Mouse (Mus musculus) lung, postnatal 0 days (tissue): ENCODE data around the gene Matn4. TPM values are rescaled to one million over a fixed set of nuclear protein-coding genes. Genes with fewer than 3 reads are reported as not detected.

Source experiments
- ATAC-seq: fragments of 200-750 bp; cut with Nextera tagmentation; 2 replicates; pipeline ENCODE4 v1.8.0; 2017; ENCODE audit warnings: moderate library complexity
- DNase-seq: peaks from one replicate; pipeline ENCODE4 v3.0.0-alpha.2; 2016; ENCODE audit warnings: low spot score
- H3K27ac ChIP-seq: fragments of 300-500 bp; sonication (generic); 2 replicates; pipeline ENCODE4 v1.5.1; 2014; ENCODE audit warnings: antibody characterized with exemption, mild to moderate bottlenecking, low read length, mixed read lengths
- H3K27me3 ChIP-seq: fragments of 300-500 bp; sonication (generic); replicated peaks from 2 replicates; pipeline ENCODE4 v1.6.1; 2014; ENCODE audit warnings: low read length, mixed read lengths; ENCODE audit not compliant: insufficient read depth
- H3K36me3 ChIP-seq: fragments of 300-500 bp; sonication (generic); 2 replicates; pipeline ENCODE4 v1.6.1; 2014; ENCODE audit warnings: low read length, mixed read lengths; ENCODE audit not compliant: insufficient read depth
- H3K4me1 ChIP-seq: fragments of 300-500 bp; sonication (generic); 2 replicates; pipeline ENCODE4 v1.6.1; 2014; ENCODE audit warnings: antibody characterized with exemption, low read depth, low read length, mixed read lengths; ENCODE audit not compliant: insufficient read depth
- H3K4me2 ChIP-seq: fragments of 300-500 bp; sonication (generic); replicated peaks from 2 replicates; pipeline ENCODE4 v1.6.1; 2014; ENCODE audit warnings: low read depth, mild to moderate bottlenecking, low read length, moderate library complexity, mixed read lengths
- H3K4me3 ChIP-seq: fragments of 300-500 bp; sonication (generic); 2 replicates; pipeline ENCODE4 v1.5.1; 2014; ENCODE audit warnings: low read depth, low read length
- H3K9ac ChIP-seq: fragments of 300-500 bp; sonication (generic); replicated peaks from 2 replicates; pipeline ENCODE4 v1.6.1; 2014; ENCODE audit warnings: low read depth, mild to moderate bottlenecking
- H3K9me3 ChIP-seq: fragments of 300-500 bp; sonication (generic); 2 replicates; pipeline ENCODE4 v1.6.1; 2016; ENCODE audit warnings: low read length, mixed read lengths
- CTCF ChIP-seq: IDR thresholded peaks from 2 replicates; pipeline ENCODE4 v1.5.1; 2016; ENCODE audit warnings: antibody characterized with exemption, mild to moderate bottlenecking
- EP300 ChIP-seq: IDR thresholded peaks from 2 replicates; pipeline ENCODE4 v1.6.1; 2016; ENCODE audit warnings: antibody characterized with exemption, mild to moderate bottlenecking, control low read depth
- WGBS: fragments of 180-500 bp; shearing (Covaris S2); extraction: QIAGEN DNeasy Blood & Tissue Kit; methylation state at CpG from one replicate; pipeline ENCODE4 v1.1.7; 2014; 5-methylcytosine and 5-hydroxymethylcytosine counted together
- polyA plus RNA-seq: library from polyadenylated mRNA; unstranded; fragments of >200 nt; fragmentation: Nextera tagmentation; extraction: Ambion mirVana; gene quantifications from 2 replicates; pipeline ENCODE4 v1.2.1, GENCODE M21; 2015

The Matn4 gene
- polyA plus RNA-seq, 1 experiment from 2014 or later, result 71.4 TPM

- Histone ChIP-seq H3K4me2 (no peak overlapping the region), H3K9me3 (no peaks in the 10 kb centered on the region), H3K4me3 (no peak overlapping the region), H3K9ac (no peak overlapping the region), H3K4me1 (no peaks in the 10 kb centered on the region), H3K27me3 (no peaks in the 10 kb centered on the region), H3K36me3 (no peaks in the 10 kb centered on the region), H3K27ac (no peak overlapping the region)
- no peak for ATAC-seq
- TF ChIP-seq CTCF (no peak), EP300 (no peak)
- WGBS, result 26% methylated on average over 13 of the region's 13 CpGs
- DNase-seq, result peak; percentile 55
These were observed 43.8 kb downstream of the Matn4 start for GRCm38 (mm10) chr2:164360974-164361657.

- Histone ChIP-seq H3K27me3 (no peaks in the 10 kb centered on the region), H3K4me2 (no peak overlapping the region), H3K9ac (no peak overlapping the region), H3K4me3 (no peak overlapping the region), H3K9me3 (no peaks in the 10 kb centered on the region), H3K4me1 (no peaks in the 10 kb centered on the region), H3K27ac (no peak overlapping the region), H3K36me3 (no peaks in the 10 kb centered on the region)
- TF ChIP-seq EP300 (no peak), CTCF (no peak)
- no peak for ATAC-seq
- 68% methylated on average over 5 of the region's 5 CpGs for WGBS
- no peak for DNase-seq
These were observed 45.3 kb downstream of the Matn4 start for GRCm38 (mm10) chr2:164359668-164360067.

DNA sequence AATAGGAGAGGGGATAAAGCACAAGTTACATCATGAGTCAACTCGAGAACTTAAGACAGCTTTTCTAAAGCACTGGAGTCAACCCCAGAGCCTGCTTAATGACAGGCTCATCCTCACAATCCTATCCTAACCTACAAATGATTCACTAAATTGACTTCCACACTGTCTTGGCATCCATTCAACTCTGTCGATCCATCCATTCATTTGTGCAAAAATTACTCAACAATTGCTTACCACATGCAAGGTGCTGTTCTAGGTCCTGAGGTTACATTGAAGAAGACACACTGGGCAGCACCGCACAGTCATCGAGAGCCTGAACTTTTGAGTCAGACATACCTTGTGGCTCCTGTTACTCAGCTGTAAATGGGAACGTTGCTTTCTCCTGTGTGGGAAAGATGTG, 45.9 kb downstream of the Matn4 start:
- Histone ChIP-seq H3K27ac (no peak overlapping the region), H3K9ac (no peak overlapping the region), H3K4me2 (no peak overlapping the region), H3K36me3 (no peaks in the 10 kb centered on the region), H3K4me3 (no peak overlapping the region), H3K9me3 (no peaks in the 10 kb centered on the region), H3K4me1 (no peaks in the 10 kb centered on the region), H3K27me3 (no peaks in the 10 kb centered on the region)
- ATAC-seq (no peak), DNase-seq (no peak)
- WGBS, result 81% methylated on average over 5 of the region's 5 CpGs
- TF ChIP-seq EP300 (no peak), CTCF (no peak)

DNA sequence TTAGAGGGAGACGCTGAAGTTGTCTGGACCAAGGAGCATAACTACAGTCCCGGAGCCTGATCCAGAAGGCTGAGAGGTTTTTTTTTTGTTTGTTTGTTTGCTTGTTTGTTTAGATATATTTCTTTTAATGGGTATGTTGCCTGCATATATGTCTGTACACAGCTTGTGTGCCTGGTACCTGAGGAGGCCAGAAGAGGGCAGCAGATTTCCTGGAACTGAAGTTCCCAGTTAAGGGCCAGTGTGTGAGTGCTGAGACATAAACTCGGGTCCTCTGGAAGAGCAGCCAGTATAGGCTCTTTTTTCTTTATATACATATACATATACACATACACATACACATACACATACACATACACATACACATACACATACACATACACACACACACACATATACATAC, 46.6 kb downstream of the Matn4 start:
- no peak overlapping the region for H3K9ac ChIP-seq
- H3K9me3 ChIP-seq, result no peaks in the 10 kb centered on the region
- TF ChIP-seq CTCF (peak; percentile 49), EP300 (no peak)
- ATAC-seq, result no peak
- WGBS, result 90% methylated on average over 3 of the region's 3 CpGs
- H3K4me1 ChIP-seq, result no peaks in the 10 kb centered on the region
- no peak overlapping the region for H3K4me2 ChIP-seq
- no peak overlapping the region for H3K4me3 ChIP-seq
- H3K36me3 ChIP-seq, result no peaks in the 10 kb centered on the region
- DNase-seq, result no peak
- no peaks in the 10 kb centered on the region for H3K27me3 ChIP-seq
- no peak overlapping the region for H3K27ac ChIP-seq

DNA sequence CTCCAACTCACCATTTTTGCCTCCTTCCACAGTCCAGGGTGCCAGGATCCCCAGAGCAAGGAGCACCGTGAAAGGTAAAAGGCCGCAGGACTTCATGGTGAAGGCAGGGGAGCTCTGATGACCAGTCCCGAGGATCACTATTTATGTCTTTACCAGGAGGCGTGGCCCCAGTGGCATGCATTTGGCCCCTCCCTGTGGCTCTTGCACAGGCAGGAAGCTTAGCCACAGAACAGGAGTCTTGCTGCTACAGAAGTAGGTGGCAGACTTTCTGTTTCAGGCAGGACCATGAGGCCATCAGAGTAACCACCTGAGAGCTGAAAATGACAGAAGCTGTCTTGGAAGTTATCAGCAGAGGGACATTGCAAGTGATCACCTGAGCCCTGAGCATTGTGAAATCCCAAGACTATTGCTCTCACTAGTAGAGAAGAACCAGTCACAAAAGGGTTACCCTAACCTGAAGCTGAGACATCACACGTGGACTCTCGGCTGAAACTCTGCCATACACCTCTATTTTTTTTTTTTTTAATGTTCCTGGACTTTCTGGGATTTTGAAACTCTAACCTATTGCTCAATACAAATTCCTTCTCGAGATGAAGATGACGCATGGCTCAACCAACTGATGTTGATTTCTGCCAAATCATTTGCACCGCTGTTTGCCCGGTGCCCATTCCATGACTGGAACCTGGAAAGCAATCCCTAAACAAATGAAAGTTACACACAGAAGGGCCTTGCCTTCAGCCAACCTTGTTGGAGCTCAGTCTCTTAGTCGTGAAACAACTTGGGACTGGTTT, 48.6 kb downstream of the Matn4 start:
- DNase-seq (peak; percentile 68), ATAC-seq (peak; percentile 64)
- no peaks in the 10 kb centered on the region for H3K27me3 ChIP-seq
- 51% methylated on average over 11 of the region's 11 CpGs for WGBS
- H3K27ac ChIP-seq, result peak overlapping the region; percentile 38; the same call in 1 of the 2 replicates
- no peaks in the 10 kb centered on the region for H3K4me1 ChIP-seq
- no peak overlapping the region for H3K4me2 ChIP-seq
- H3K9ac ChIP-seq, result no peak overlapping the region
- H3K36me3 ChIP-seq, result no peaks in the 10 kb centered on the region
- peak; percentile 61 for TF ChIP-seq EP300
- TF ChIP-seq CTCF, result no peak
- H3K4me3 ChIP-seq, result no peak overlapping the region
- H3K9me3 ChIP-seq, result no peaks in the 10 kb centered on the region

DNA sequence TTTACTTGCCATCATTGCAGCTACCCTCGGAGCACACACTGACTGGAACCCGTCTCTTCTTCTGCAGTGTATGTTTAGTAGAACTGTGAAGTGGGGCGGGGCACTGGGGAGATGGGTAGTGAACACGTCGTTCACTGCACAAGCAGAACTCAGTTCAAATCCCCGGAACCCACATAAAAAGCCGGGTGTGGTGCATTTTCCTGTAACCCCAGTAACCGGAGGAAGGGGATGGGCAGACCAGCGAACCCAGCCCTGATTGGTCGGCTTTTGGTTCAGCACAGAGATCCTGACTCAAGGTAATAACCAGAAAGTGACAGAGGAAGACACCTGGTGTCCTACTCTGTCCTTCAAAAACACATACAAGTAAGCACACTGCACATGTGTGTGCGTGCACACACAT, 51.6 kb downstream of the Matn4 start:
- no peak overlapping the region for H3K9ac ChIP-seq
- DNase-seq, result no peak
- no peak overlapping the region for H3K4me3 ChIP-seq
- TF ChIP-seq EP300 (no peak), CTCF (no peak)
- H3K4me1 ChIP-seq, result no peaks in the 10 kb centered on the region
- H3K27me3 ChIP-seq, result no peaks in the 10 kb centered on the region
- ATAC-seq, result no peak
- no peak overlapping the region for H3K27ac ChIP-seq
- H3K9me3 ChIP-seq, result no peaks in the 10 kb centered on the region
- WGBS, result 82% methylated on average over 11 of the region's 11 CpGs
- H3K4me2 ChIP-seq, result no peak overlapping the region
- no peaks in the 10 kb centered on the region for H3K36me3 ChIP-seq
